Mouse (Mus musculus) naive thymus-derived CD4-positive, alpha-beta T cell, adult 2 months (primary cell): ENCODE measurements around the gene Celf2.

Experiments
- DNase-seq: peaks from one replicate; pipeline ENCODE4 v3.0.0-alpha.2; 2011; ENCODE audit warnings: low read depth

The Celf2 gene

GRCm38 (mm10) chr2:7207691-7208504 lies 301.5 kb downstream of the Celf2 start:
- no peak for DNase-seq

- DNase-seq, result no peak
These were observed 315.9 kb downstream of the Celf2 start for GRCm38 (mm10) chr2:7193413-7193812.

GRCm38 (mm10) chr2:7179186-7179585 lies 330.2 kb downstream of the Celf2 start:
- DNase-seq, result no peak

GRCm38 (mm10) chr2:7173271-7174064 lies 335.9 kb downstream of the Celf2 start:
- no peak for DNase-seq

- DNase-seq, result no peak
These were observed 338.2 kb downstream of the Celf2 start for GRCm38 (mm10) chr2:7171087-7171696.

GRCm38 (mm10) chr2:7165786-7166185 lies 343.6 kb downstream of the Celf2 start:
- no peak for DNase-seq

GRCm38 (mm10) chr2:7160108-7160507 lies 349.3 kb downstream of the Celf2 start:
- no peak for DNase-seq

GRCm38 (mm10) chr2:7147303-7147702 lies 362.1 kb downstream of the Celf2 start:
- no peak for DNase-seq

GRCm38 (mm10) chr2:7145541-7146043 lies 363.8 kb downstream of the Celf2 start:
- no peak for DNase-seq

GRCm38 (mm10) chr2:7144871-7145270 lies 364.5 kb downstream of the Celf2 start:
- DNase-seq, result no peak

- no peak for DNase-seq
These were observed 386.0 kb downstream of the Celf2 start for GRCm38 (mm10) chr2:7123366-7123765.

GRCm38 (mm10) chr2:7115801-7116200 lies 393.6 kb downstream of the Celf2 start:
- DNase-seq, result no peak

GRCm38 (mm10) chr2:7115161-7115560 lies 394.2 kb downstream of the Celf2 start:
- DNase-seq, result no peak

GRCm38 (mm10) chr2:7113738-7114137 lies 395.6 kb downstream of the Celf2 start:
- DNase-seq, result no peak

GRCm38 (mm10) chr2:7112156-7112813 lies 397.1 kb downstream of the Celf2 start:
- DNase-seq, result no peak

GRCm38 (mm10) chr2:7093414-7093813 lies 415.9 kb downstream of the Celf2 start:
- DNase-seq, result no peak

- no peak for DNase-seq
These were observed 416.7 kb downstream of the Celf2 start for GRCm38 (mm10) chr2:7092641-7093040.

- DNase-seq, result no peak
These were observed 418.9 kb downstream of the Celf2 start for GRCm38 (mm10) chr2:7090496-7090895.

- DNase-seq, result no peak
These were observed 420.1 kb downstream of the Celf2 start for GRCm38 (mm10) chr2:7089069-7089834.

GRCm38 (mm10) chr2:7088536-7088935 lies 420.8 kb downstream of the Celf2 start:
- no peak for DNase-seq

GRCm38 (mm10) chr2:7087480-7087879 lies 421.9 kb downstream of the Celf2 start:
- DNase-seq, result no peak
